ENCODE assay signal across 19 mouse cellular contexts in the genomic region with DNA sequence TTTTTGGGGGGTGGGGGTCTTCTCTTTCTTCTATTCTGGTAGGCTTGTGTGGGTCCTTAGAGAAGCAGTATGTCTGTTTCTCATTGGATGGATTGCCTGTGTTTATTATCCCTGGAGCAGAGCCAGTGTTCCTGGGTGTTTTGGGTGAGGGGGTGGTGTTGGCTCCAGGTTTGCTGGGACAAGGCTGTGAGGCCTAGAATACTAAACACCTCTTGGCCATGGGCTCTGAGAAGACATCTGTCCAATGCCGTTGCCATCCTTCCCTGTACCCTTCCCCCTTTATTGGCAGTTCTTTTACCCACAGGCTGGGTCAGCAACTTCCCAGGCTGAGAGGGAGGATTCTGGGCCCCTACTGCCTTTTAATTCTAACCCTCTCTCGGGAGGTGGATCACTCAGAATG. TPM values are rescaled to one million over a fixed set of nuclear protein-coding genes. Genes with fewer than 3 reads are reported as not detected.
DNase-seq lines count a peak whose midpoint lies in the region; ATAC-seq and TF ChIP-seq lines count a peak whose summit lies in the region.
"Had no signal": no experiment of that assay in that cellular context is flagged by ENCODE, and none has a peak within 500 bp of the region (broad histone marks: within the 10 kb centered on the region; RNA-seq: fewer than 3 reads in every experiment).

No protein-coding gene starts in this region.

- H3K36me3 ChIP-seq in forebrain, embryonic 16.5 days (ENCODE audit: control insufficient read depth, insufficient read depth), result 0 out of 2 replicates have a peak, but pooled peaks cover 2% of the 10 kb centered on the region
- H3K36me3 ChIP-seq in forebrain, embryonic 12.5 days (replicated peaks), result no peaks in the 10 kb centered on the region; the same call in none of the 2 replicates
- peaks cover 2% of the 10 kb centered on the region; the same call in 1 of the 2 replicates for H3K36me3 ChIP-seq in hindbrain, embryonic 15.5 days
- no peaks in the 10 kb centered on the region for H3K36me3 ChIP-seq in hindbrain, embryonic 11.5 days (ENCODE audit: control insufficient read depth, insufficient read depth, low read length)
- H3K36me3 ChIP-seq in neural tube, embryonic 13.5 days, result peaks cover 4% of the 10 kb centered on the region; the same call in 1 of the 2 replicates
- no peaks in the 10 kb centered on the region for H3K36me3 ChIP-seq in neural tube, embryonic 15.5 days
- H3K36me3 ChIP-seq in hindbrain, postnatal 0 days (ENCODE audit: insufficient read depth, low read length), result no peaks in the 10 kb centered on the region
- H3K36me3 ChIP-seq: lung, embryonic 15.5 days had no signal

- no peaks in the 10 kb centered on the region for H3K27me3 ChIP-seq in forebrain, embryonic 16.5 days (replicated peaks; ENCODE audit: control insufficient read depth, insufficient read depth, low read length)
- no peaks in the 10 kb centered on the region for H3K27me3 ChIP-seq in forebrain, embryonic 12.5 days
- no peaks in the 10 kb centered on the region for H3K27me3 ChIP-seq in hindbrain, embryonic 15.5 days
- no peaks in the 10 kb centered on the region for H3K27me3 ChIP-seq in hindbrain, embryonic 11.5 days (ENCODE audit: control insufficient read depth, insufficient read depth, low read length)
- no peaks in the 10 kb centered on the region for H3K27me3 ChIP-seq in neural tube, embryonic 13.5 days
- H3K27me3 ChIP-seq in neural tube, embryonic 15.5 days (replicated peaks), result no peaks in the 10 kb centered on the region
- H3K27me3 ChIP-seq in hindbrain, postnatal 0 days (ENCODE audit: insufficient read depth, low read length), result no peaks in the 10 kb centered on the region
- H3K27me3 ChIP-seq: CH12.LX; lung, embryonic 15.5 days; midbrain, embryonic 12.5 days had no signal

- no peak for DNase-seq in hindbrain, embryonic 11.5 days (ENCODE audit: low spot score)
- peak; percentile 65 for DNase-seq in hindbrain, postnatal 0 days (ENCODE audit: low spot score)
- no peak for DNase-seq in gastrocnemius, postnatal 14 days
- DNase-seq: adrenal gland, postnatal 25 days; gastrocnemius, postnatal 36 days; kidney, adult 2 months; kidney, postnatal 10 days; spleen, adult 18-20 months; thymus, postnatal 25 days had no signal

- H3K27ac ChIP-seq in forebrain, embryonic 16.5 days (ENCODE audit: low read length), result no peak overlapping the region
- no peak overlapping the region for H3K27ac ChIP-seq in forebrain, embryonic 12.5 days
- no peak overlapping the region for H3K27ac ChIP-seq in hindbrain, embryonic 15.5 days (replicated peaks)
- no peak overlapping the region for H3K27ac ChIP-seq in hindbrain, embryonic 11.5 days (ENCODE audit: low read depth, low read length)
- 0 out of 2 replicates have a peak overlapping the region, but pooled peaks have one; percentile 4 for H3K27ac ChIP-seq in neural tube, embryonic 13.5 days (replicated peaks)
- no peak overlapping the region for H3K27ac ChIP-seq in neural tube, embryonic 15.5 days (replicated peaks)
- no peak overlapping the region for H3K27ac ChIP-seq in hindbrain, postnatal 0 days
- H3K27ac ChIP-seq: liver, embryonic 14.5 days; lung, embryonic 15.5 days; macrophage; midbrain, embryonic 12.5 days had no signal

- 56% methylated on average over 2 of the region's 2 CpGs for whole genome bisulfite sequencing in forebrain, embryonic 16.5 days
- 80% methylated on average over 2 of the region's 2 CpGs for WGBS in forebrain, embryonic 12.5 days
- 62% methylated on average over 2 of the region's 2 CpGs for WGBS in hindbrain, embryonic 15.5 days
- 87% methylated on average over 2 of the region's 2 CpGs for WGBS in hindbrain, embryonic 11.5 days
- WGBS in neural tube, embryonic 13.5 days, result 61% methylated on average over 2 of the region's 2 CpGs
- 61% methylated on average over 2 of the region's 2 CpGs for WGBS in neural tube, embryonic 15.5 days
- WGBS in hindbrain, postnatal 0 days, result 51% methylated on average over 2 of the region's 2 CpGs

- H3K9me3 ChIP-seq in forebrain, embryonic 16.5 days (ENCODE audit: control insufficient read depth, low read length), result no peaks in the 10 kb centered on the region
- no peaks in the 10 kb centered on the region for H3K9me3 ChIP-seq in forebrain, embryonic 12.5 days
- no peaks in the 10 kb centered on the region for H3K9me3 ChIP-seq in hindbrain, embryonic 15.5 days
- H3K9me3 ChIP-seq in hindbrain, embryonic 11.5 days (ENCODE audit: control insufficient read depth, low read length), result no peaks in the 10 kb centered on the region
- no peaks in the 10 kb centered on the region for H3K9me3 ChIP-seq in neural tube, embryonic 13.5 days
- no peaks in the 10 kb centered on the region for H3K9me3 ChIP-seq in neural tube, embryonic 15.5 days (replicated peaks)
- H3K9me3 ChIP-seq in hindbrain, postnatal 0 days (ENCODE audit: low read length), result no peaks in the 10 kb centered on the region
- H3K9me3 ChIP-seq: lung, embryonic 15.5 days; midbrain, embryonic 12.5 days had no signal

- ATAC-seq in forebrain, embryonic 16.5 days, result 0 out of 2 replicates have a peak, but pooled peaks have one; percentile 55
- ATAC-seq in forebrain, embryonic 12.5 days (ENCODE audit: low FRiP score), result no peak
- ATAC-seq in hindbrain, embryonic 15.5 days (ENCODE audit: low FRiP score, low read depth), result peak; percentile 80
- ATAC-seq in hindbrain, embryonic 11.5 days (ENCODE audit: low FRiP score), result no peak
- ATAC-seq in neural tube, embryonic 13.5 days (ENCODE audit: low read depth), result peak; percentile 78
- no peak; the same call in 1 of the 2 replicates for ATAC-seq in neural tube, embryonic 15.5 days (ENCODE audit: low FRiP score)
- peak; percentile 85 for ATAC-seq in hindbrain, postnatal 0 days

- no peak for TF ChIP-seq CTCF in hindbrain, postnatal 0 days (IDR thresholded peaks at IDR 0.05; ENCODE audit: low read depth)

- no peak overlapping the region for H3K4me2 ChIP-seq in forebrain, embryonic 16.5 days (ENCODE audit: low read length)
- H3K4me2 ChIP-seq in forebrain, embryonic 12.5 days, result no peak overlapping the region
- no peak overlapping the region for H3K4me2 ChIP-seq in hindbrain, embryonic 15.5 days
- H3K4me2 ChIP-seq in hindbrain, embryonic 11.5 days (replicated peaks; ENCODE audit: low read depth, low read length), result no peak overlapping the region
- H3K4me2 ChIP-seq in neural tube, embryonic 13.5 days, result no peak overlapping the region
- no peak overlapping the region for H3K4me2 ChIP-seq in neural tube, embryonic 15.5 days
- no peak overlapping the region for H3K4me2 ChIP-seq in hindbrain, postnatal 0 days (ENCODE audit: low read depth, low read length)
- H3K4me2 ChIP-seq: lung, embryonic 15.5 days; midbrain, embryonic 12.5 days had no signal

- intact Hi-C loops in gastrocnemius, postnatal 14 days (cut with DNase I; ENCODE audit: low total_unique reads), result no loop called here

- no peak overlapping the region for H3K9ac ChIP-seq in forebrain, embryonic 16.5 days (replicated peaks; ENCODE audit: low read depth, low read length)
- no peak overlapping the region for H3K9ac ChIP-seq in forebrain, embryonic 12.5 days
- H3K9ac ChIP-seq in hindbrain, embryonic 15.5 days, result no peak overlapping the region
- no peak overlapping the region for H3K9ac ChIP-seq in hindbrain, embryonic 11.5 days (ENCODE audit: low read depth, low read length)
- H3K9ac ChIP-seq in neural tube, embryonic 13.5 days, result no peak overlapping the region
- H3K9ac ChIP-seq in neural tube, embryonic 15.5 days (replicated peaks), result no peak overlapping the region
- no peak overlapping the region for H3K9ac ChIP-seq in hindbrain, postnatal 0 days (replicated peaks; ENCODE audit: low read length)
- H3K9ac ChIP-seq: liver, embryonic 14.5 days; lung, embryonic 15.5 days; midbrain, embryonic 12.5 days had no signal

- H3K4me1 ChIP-seq in forebrain, embryonic 16.5 days (replicated peaks; ENCODE audit: control insufficient read depth, insufficient read depth, low read length), result peaks cover 21% of the 10 kb centered on the region
- peaks cover 15% of the 10 kb centered on the region for H3K4me1 ChIP-seq in forebrain, embryonic 12.5 days
- H3K4me1 ChIP-seq in hindbrain, embryonic 15.5 days (replicated peaks), result peaks cover 22% of the 10 kb centered on the region
- H3K4me1 ChIP-seq in hindbrain, embryonic 11.5 days (replicated peaks; ENCODE audit: control insufficient read depth, insufficient read depth, low read length), result 0 out of 2 replicates have a peak, but pooled peaks cover 2% of the 10 kb centered on the region
- H3K4me1 ChIP-seq in neural tube, embryonic 13.5 days (replicated peaks), result peaks cover 28% of the 10 kb centered on the region
- H3K4me1 ChIP-seq in neural tube, embryonic 15.5 days, result peaks cover 27% of the 10 kb centered on the region
- H3K4me1 ChIP-seq in hindbrain, postnatal 0 days (ENCODE audit: insufficient read depth, low read length), result no peaks in the 10 kb centered on the region

- no peak overlapping the region for H3K4me3 ChIP-seq in forebrain, embryonic 16.5 days (replicated peaks; ENCODE audit: low read length)
- no peak overlapping the region for H3K4me3 ChIP-seq in forebrain, embryonic 12.5 days (replicated peaks)
- no peak overlapping the region for H3K4me3 ChIP-seq in hindbrain, embryonic 15.5 days
- H3K4me3 ChIP-seq in hindbrain, embryonic 11.5 days (ENCODE audit: low read depth, low read length), result no peak overlapping the region
- no peak overlapping the region for H3K4me3 ChIP-seq in neural tube, embryonic 13.5 days
- no peak overlapping the region for H3K4me3 ChIP-seq in neural tube, embryonic 15.5 days (replicated peaks)
- no peak overlapping the region for H3K4me3 ChIP-seq in hindbrain, postnatal 0 days (ENCODE audit: low read length)
- H3K4me3 ChIP-seq: lung, embryonic 15.5 days; midbrain, embryonic 12.5 days had no signal

RNA-seq across cellular contexts. Expression of a gene that starts 6.7 kb away (rescaled TPM):
- polyA plus RNA-seq in forebrain, embryonic 16.5 days (2015; fragmentation: Nextera tagmentation; extraction: Ambion mirVana), result 49.9 and 54.1 TPM in 2 replicates
- polyA plus RNA-seq in forebrain, embryonic 12.5 days (2016; fragmentation: Nextera tagmentation; extraction: Ambion mirVana), result 60.8 and 63.0 TPM in 2 replicates
- polyA plus RNA-seq in hindbrain, embryonic 15.5 days (2015; fragmentation: Nextera tagmentation; extraction: Ambion mirVana), result 48.1 and 48.3 TPM in 2 replicates
- 32.4 and 37.5 TPM in 2 replicates for polyA plus RNA-seq in hindbrain, embryonic 11.5 days (2014; fragmentation: Nextera tagmentation; extraction: Ambion mirVana)
- 51.8 and 52.2 TPM in 2 replicates for polyA plus RNA-seq in neural tube, embryonic 13.5 days (2015; fragmentation: Nextera tagmentation; extraction: Ambion mirVana)
- polyA plus RNA-seq in neural tube, embryonic 15.5 days (2015; fragmentation: Nextera tagmentation; extraction: Ambion mirVana), result 40.0 and 40.4 TPM in 2 replicates
- 64.9 and 75.8 TPM in 2 replicates for total RNA-seq in hindbrain, postnatal 0 days (2014; rRNA removed)
- polyA plus RNA-seq in hindbrain, postnatal 0 days (2015; fragmentation: Nextera tagmentation; extraction: Ambion mirVana), result 36.8 and 37.3 TPM in 2 replicates
- 10 to 100 TPM; 16.8 to 19.1 TPM for total RNA-seq in gastrocnemius, postnatal 14 days (2021)

RNA-seq across cellular contexts. Expression of a gene that starts 25.8 kb away (rescaled TPM):
- polyA plus RNA-seq in forebrain, embryonic 16.5 days (2015; fragmentation: Nextera tagmentation; extraction: Ambion mirVana), result 2.8 and 4.0 TPM in 2 replicates
- 0.95 and 1.5 TPM in 2 replicates for polyA plus RNA-seq in forebrain, embryonic 12.5 days (2016; fragmentation: Nextera tagmentation; extraction: Ambion mirVana)
- 3.1 and 4.2 TPM in 2 replicates for polyA plus RNA-seq in hindbrain, embryonic 15.5 days (2015; fragmentation: Nextera tagmentation; extraction: Ambion mirVana)
- 1.6 and 2.2 TPM in 2 replicates for polyA plus RNA-seq in hindbrain, embryonic 11.5 days (2014; fragmentation: Nextera tagmentation; extraction: Ambion mirVana)
- 4.9 and 6.2 TPM in 2 replicates for polyA plus RNA-seq in neural tube, embryonic 13.5 days (2015; fragmentation: Nextera tagmentation; extraction: Ambion mirVana)
- polyA plus RNA-seq in neural tube, embryonic 15.5 days (2015; fragmentation: Nextera tagmentation; extraction: Ambion mirVana), result 5.7 and 6.5 TPM in 2 replicates
- total RNA-seq in hindbrain, postnatal 0 days (2014; rRNA removed), result 3.1 and 3.4 TPM in 2 replicates
- polyA plus RNA-seq in hindbrain, postnatal 0 days (2015; fragmentation: Nextera tagmentation; extraction: Ambion mirVana), result 4.1 and 5.9 TPM in 2 replicates
- under 1 TPM; 0.66 to 0.68 TPM for total RNA-seq in gastrocnemius, postnatal 14 days (2021)

RNA-seq across cellular contexts. Expression of a gene that starts 30.2 kb away (rescaled TPM):
- 16.9 and 22.4 TPM in 2 replicates for polyA plus RNA-seq in forebrain, embryonic 16.5 days (2015; fragmentation: Nextera tagmentation; extraction: Ambion mirVana)
- 10.4 and 13.2 TPM in 2 replicates for polyA plus RNA-seq in forebrain, embryonic 12.5 days (2016; fragmentation: Nextera tagmentation; extraction: Ambion mirVana)
- 24.8 and 25.8 TPM in 2 replicates for polyA plus RNA-seq in hindbrain, embryonic 15.5 days (2015; fragmentation: Nextera tagmentation; extraction: Ambion mirVana)
- polyA plus RNA-seq in hindbrain, embryonic 11.5 days (2014; fragmentation: Nextera tagmentation; extraction: Ambion mirVana), result 6.4 and 7.1 TPM in 2 replicates
- polyA plus RNA-seq in neural tube, embryonic 13.5 days (2015; fragmentation: Nextera tagmentation; extraction: Ambion mirVana), result 16.7 and 18.6 TPM in 2 replicates
- 21.0 and 26.8 TPM in 2 replicates for polyA plus RNA-seq in neural tube, embryonic 15.5 days (2015; fragmentation: Nextera tagmentation; extraction: Ambion mirVana)
- 13.9 and 18.3 TPM in 2 replicates for total RNA-seq in hindbrain, postnatal 0 days (2014; rRNA removed)
- polyA plus RNA-seq in hindbrain, postnatal 0 days (2015; fragmentation: Nextera tagmentation; extraction: Ambion mirVana), result 20.8 and 22.3 TPM in 2 replicates
- total RNA-seq in gastrocnemius, postnatal 14 days (2021), result 1 to 10 TPM; 1.1 to 1.2 TPM

RNA-seq across cellular contexts. Expression of a gene that starts 36.0 kb away (rescaled TPM):
- polyA plus RNA-seq in forebrain, embryonic 16.5 days (2015; fragmentation: Nextera tagmentation; extraction: Ambion mirVana), result 39.4 and 46.0 TPM in 2 replicates
- polyA plus RNA-seq in forebrain, embryonic 12.5 days (2016; fragmentation: Nextera tagmentation; extraction: Ambion mirVana), result 30.4 and 31.8 TPM in 2 replicates
- polyA plus RNA-seq in hindbrain, embryonic 15.5 days (2015; fragmentation: Nextera tagmentation; extraction: Ambion mirVana), result 45.7 and 47.7 TPM in 2 replicates
- 11.5 and 13.3 TPM in 2 replicates for polyA plus RNA-seq in hindbrain, embryonic 11.5 days (2014; fragmentation: Nextera tagmentation; extraction: Ambion mirVana)
- polyA plus RNA-seq in neural tube, embryonic 13.5 days (2015; fragmentation: Nextera tagmentation; extraction: Ambion mirVana), result 42.3 and 45.2 TPM in 2 replicates
- 46.9 and 47.3 TPM in 2 replicates for polyA plus RNA-seq in neural tube, embryonic 15.5 days (2015; fragmentation: Nextera tagmentation; extraction: Ambion mirVana)
- total RNA-seq in hindbrain, postnatal 0 days (2014; rRNA removed), result 38.0 and 61.0 TPM in 2 replicates
- polyA plus RNA-seq in hindbrain, postnatal 0 days (2015; fragmentation: Nextera tagmentation; extraction: Ambion mirVana), result 43.7 and 46.2 TPM in 2 replicates
- total RNA-seq in gastrocnemius, postnatal 14 days (2021), result 10 to 100 TPM in 1 of 2 experiments, 1 to 10 TPM in 1; 8.7 to 10.2 TPM

RNA-seq across cellular contexts. Expression of a gene that starts 51.2 kb away (rescaled TPM):
- polyA plus RNA-seq in forebrain, embryonic 16.5 days (2015; fragmentation: Nextera tagmentation; extraction: Ambion mirVana), result 218 and 223 TPM in 2 replicates
- 169 and 181 TPM in 2 replicates for polyA plus RNA-seq in forebrain, embryonic 12.5 days (2016; fragmentation: Nextera tagmentation; extraction: Ambion mirVana)
- polyA plus RNA-seq in hindbrain, embryonic 15.5 days (2015; fragmentation: Nextera tagmentation; extraction: Ambion mirVana), result 199 and 209 TPM in 2 replicates
- polyA plus RNA-seq in hindbrain, embryonic 11.5 days (2014; fragmentation: Nextera tagmentation; extraction: Ambion mirVana), result 155 and 161 TPM in 2 replicates
- polyA plus RNA-seq in neural tube, embryonic 13.5 days (2015; fragmentation: Nextera tagmentation; extraction: Ambion mirVana), result 210 and 216 TPM in 2 replicates
- polyA plus RNA-seq in neural tube, embryonic 15.5 days (2015; fragmentation: Nextera tagmentation; extraction: Ambion mirVana), result 194 and 201 TPM in 2 replicates
- 83.8 and 100 TPM in 2 replicates for total RNA-seq in hindbrain, postnatal 0 days (2014; rRNA removed)
- 200 and 201 TPM in 2 replicates for polyA plus RNA-seq in hindbrain, postnatal 0 days (2015; fragmentation: Nextera tagmentation; extraction: Ambion mirVana)
- total RNA-seq in gastrocnemius, postnatal 14 days (2021), result 10 to 100 TPM; 27.3 to 32.0 TPM

Comparison
In these comparisons a context has a peak if more than half of its experiments do, and no peak if none do; other contexts are left out.
1. ATAC-seq: peak in forebrain, embryonic 16.5 days (single experiment), hindbrain, embryonic 15.5 days (single experiment), neural tube, embryonic 13.5 days (single experiment) and hindbrain, postnatal 0 days (single experiment); none in forebrain, embryonic 12.5 days (single experiment), hindbrain, embryonic 11.5 days (single experiment) and neural tube, embryonic 15.5 days (single experiment).